Mouse (Mus musculus) ES-Bruce4 (cell line): Measurements from ENCODE around the gene Kirrel3. TPM values are rescaled to one million over a fixed set of nuclear protein-coding genes. Genes with fewer than 3 reads are reported as not detected.

Experiments
- H3K27ac ChIP-seq: 2 replicates; pipeline ENCODE4 v1.5.1; 2012; ENCODE audit warnings: low read length, inconsistent platforms; ENCODE audit not compliant: insufficient read depth
- H3K27me3 ChIP-seq: 2 replicates; pipeline ENCODE4 v1.6.1; 2012; ENCODE audit warnings: mild to moderate bottlenecking, low read length, inconsistent platforms; ENCODE audit not compliant: control insufficient read depth, poor library complexity, insufficient read depth, severe bottlenecking
- H3K36me3 ChIP-seq: 2 replicates; pipeline ENCODE4 v1.6.1; 2012; ENCODE audit warnings: inconsistent platforms, mild to moderate bottlenecking, low read length, moderate library complexity; ENCODE audit not compliant: control insufficient read depth, poor library complexity, insufficient read depth, severe bottlenecking
- H3K4me1 ChIP-seq: one replicate; pipeline ENCODE4 v1.8.1; 2011; ENCODE audit warnings: low read length; ENCODE audit not compliant: control insufficient read depth, insufficient read depth
- H3K4me3 ChIP-seq: 2 replicates; pipeline ENCODE4 v1.5.1; 2011; ENCODE audit warnings: low read depth, mild to moderate bottlenecking, low read length
- H3K9ac ChIP-seq: 2 replicates; pipeline ENCODE4 v1.6.1; 2012; ENCODE audit warnings: low read depth, mild to moderate bottlenecking, inconsistent platforms; ENCODE audit not compliant: poor library complexity, severe bottlenecking
- H3K9me3 ChIP-seq: replicated peaks from 2 replicates; pipeline ENCODE4 v1.6.1; 2012; ENCODE audit warnings: mild to moderate bottlenecking, low read length, inconsistent platforms; ENCODE audit not compliant: control insufficient read depth, poor library complexity, insufficient read depth, severe bottlenecking
- CTCF ChIP-seq: IDR thresholded peaks from one replicate; pipeline ENCODE4 v1.8.1; 2011; ENCODE audit warnings: low read depth, low read length
- EP300 ChIP-seq: IDR thresholded peaks from 2 replicates; pipeline ENCODE4 v1.6.1; 2011; ENCODE audit warnings: low read depth, low read length; ENCODE audit not compliant: insufficient read depth
- POLR2A ChIP-seq: IDR thresholded peaks from one replicate; pipeline ENCODE4 v1.8.1; 2011; ENCODE audit warnings: low read length; ENCODE audit not compliant: insufficient read depth
- polyA plus RNA-seq: library from polyadenylated mRNA; stranded (reverse); fragments of >200 nt; gene quantifications from 2 replicates; pipeline ENCODE4 v1.2.4, GENCODE M21; 2011; ENCODE audit warnings: low read depth; ENCODE audit not compliant: missing spikeins, insufficient read depth, insufficient read length

Gene Kirrel3
- polyA plus RNA-seq, 1 experiment = 0.52 TPM

- no peaks in the 10 kb centered on the region for H3K36me3 ChIP-seq
- no peak for TF ChIP-seq EP300
- TF ChIP-seq POLR2A = no peak
- TF ChIP-seq CTCF = no peak
- H3K27me3 ChIP-seq = no peaks in the 10 kb centered on the region
- H3K27ac ChIP-seq = no peak overlapping the region
- no peaks in the 10 kb centered on the region for H3K4me1 ChIP-seq
- H3K9ac ChIP-seq = no peak overlapping the region
- no peaks in the 10 kb centered on the region for H3K9me3 ChIP-seq
- H3K4me3 ChIP-seq = no peak overlapping the region
Measured at GRCm38 (mm10) chr9:34871316-34871966, 385.7 kb downstream of the Kirrel3 start.

DNA sequence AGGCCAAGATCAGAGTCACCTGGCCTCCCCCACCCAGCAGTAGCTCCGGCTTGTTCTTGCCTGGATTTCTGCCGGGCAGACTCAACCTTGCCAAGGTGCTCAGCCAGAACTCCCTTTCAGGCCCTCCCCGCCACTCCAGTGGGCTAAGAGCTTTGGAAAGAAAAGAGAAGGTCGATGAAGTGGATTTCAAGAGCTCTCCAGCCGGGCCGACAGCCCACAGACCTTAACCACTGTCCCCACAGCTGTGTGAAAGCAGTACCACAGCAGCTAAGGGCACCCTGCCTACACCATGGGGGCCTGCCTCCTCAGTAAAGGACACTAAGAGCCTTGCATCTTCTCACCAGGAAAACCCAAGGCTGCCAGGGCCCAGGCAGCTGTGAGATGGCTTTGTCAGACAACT lies 389.5 kb downstream of the Kirrel3 start:
- H3K27me3 ChIP-seq = no peaks in the 10 kb centered on the region
- no peak for TF ChIP-seq POLR2A
- TF ChIP-seq EP300 = no peak
- TF ChIP-seq CTCF = no peak

GRCm38 (mm10) chr9:34877186-34877585 lies 391.5 kb downstream of the Kirrel3 start:
- H3K9ac ChIP-seq = no peak overlapping the region
- no peaks in the 10 kb centered on the region for H3K27me3 ChIP-seq
- no peaks in the 10 kb centered on the region for H3K9me3 ChIP-seq
- no peak overlapping the region for H3K4me3 ChIP-seq
- TF ChIP-seq CTCF = no peak
- no peak for TF ChIP-seq EP300
- H3K27ac ChIP-seq = no peak overlapping the region
- H3K4me1 ChIP-seq = no peaks in the 10 kb centered on the region
- H3K36me3 ChIP-seq = no peaks in the 10 kb centered on the region

More for the DNA sequence above, 389.5 kb downstream of the Kirrel3 start:
- Histone ChIP-seq H3K4me1 (no peaks in the 10 kb centered on the region), H3K9ac (no peak overlapping the region), H3K9me3 (no peaks in the 10 kb centered on the region), H3K27ac (no peak overlapping the region), H3K36me3 (no peaks in the 10 kb centered on the region), H3K4me3 (no peak overlapping the region)

GRCm38 (mm10) chr9:34877799-34878198 lies 392.1 kb downstream of the Kirrel3 start:
- no peak overlapping the region for H3K27ac ChIP-seq
- no peaks in the 10 kb centered on the region for H3K4me1 ChIP-seq
- no peaks in the 10 kb centered on the region for H3K27me3 ChIP-seq
- TF ChIP-seq POLR2A = no peak
- no peaks in the 10 kb centered on the region for H3K36me3 ChIP-seq
- H3K9me3 ChIP-seq = no peaks in the 10 kb centered on the region
- no peak overlapping the region for H3K9ac ChIP-seq
- no peak overlapping the region for H3K4me3 ChIP-seq

DNA sequence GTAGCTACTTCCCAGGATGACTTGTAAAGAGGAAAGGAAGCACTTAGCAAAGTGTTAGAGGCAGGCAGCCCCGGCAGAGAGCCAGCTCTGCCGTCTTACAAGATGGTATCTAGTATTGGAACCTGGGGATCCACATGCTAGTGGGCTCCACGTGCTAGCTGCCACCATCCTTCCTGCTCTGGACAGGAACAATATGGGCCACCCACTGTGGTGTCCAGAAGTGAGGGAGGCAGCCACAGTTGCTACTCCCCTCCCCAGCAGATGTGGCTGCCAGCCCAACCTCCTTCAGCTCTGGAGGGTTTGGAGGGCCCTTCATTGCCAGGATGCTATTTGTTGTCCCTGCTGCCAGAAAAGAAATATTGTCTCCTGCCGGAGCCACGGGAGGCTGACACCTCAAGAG lies 396.1 kb downstream of the Kirrel3 start:
- no peaks in the 10 kb centered on the region for H3K9me3 ChIP-seq
- no peak overlapping the region for H3K4me3 ChIP-seq
- no peaks in the 10 kb centered on the region for H3K27me3 ChIP-seq
- no peaks in the 10 kb centered on the region for H3K36me3 ChIP-seq
- no peak overlapping the region for H3K27ac ChIP-seq
- no peaks in the 10 kb centered on the region for H3K4me1 ChIP-seq
- TF ChIP-seq EP300 = no peak
- no peak for TF ChIP-seq CTCF
- TF ChIP-seq POLR2A = no peak
- no peak overlapping the region for H3K9ac ChIP-seq

GRCm38 (mm10) chr9:34882211-34882610 lies 396.5 kb downstream of the Kirrel3 start:
- Histone ChIP-seq H3K4me1 (no peaks in the 10 kb centered on the region), H3K27me3 (no peaks in the 10 kb centered on the region), H3K4me3 (no peak overlapping the region), H3K27ac (no peak overlapping the region), H3K36me3 (no peaks in the 10 kb centered on the region), H3K9me3 (no peaks in the 10 kb centered on the region), H3K9ac (no peak overlapping the region)
- TF ChIP-seq POLR2A = no peak
- TF ChIP-seq EP300 = no peak
- TF ChIP-seq CTCF = no peak
